Mouse (Mus musculus): ENCODE measurements around the gene Lgr6.

Gene Lgr6

DNA sequence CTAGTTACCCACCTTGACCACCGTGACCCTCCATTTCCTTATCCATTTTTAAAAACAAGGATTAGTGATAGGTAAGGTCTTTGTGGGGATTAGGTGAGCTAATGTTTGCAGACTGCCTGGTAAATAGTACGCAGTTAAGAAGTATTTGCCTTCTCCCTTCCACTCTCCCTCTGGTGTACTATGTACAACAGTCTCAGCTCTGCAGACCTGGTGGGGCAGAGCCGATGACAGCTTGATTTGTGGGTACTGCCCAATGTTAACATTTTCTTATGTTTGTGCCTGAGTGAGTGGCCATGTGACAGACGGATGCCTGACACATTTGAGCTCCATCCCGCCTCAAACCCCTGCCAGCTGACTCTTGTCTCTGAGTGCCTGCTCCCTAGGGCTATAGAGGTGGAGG is 28.6 kb downstream of the Lgr6 start:
- no peak for DNase-seq (ENCODE audit: low spot score)

DNA sequence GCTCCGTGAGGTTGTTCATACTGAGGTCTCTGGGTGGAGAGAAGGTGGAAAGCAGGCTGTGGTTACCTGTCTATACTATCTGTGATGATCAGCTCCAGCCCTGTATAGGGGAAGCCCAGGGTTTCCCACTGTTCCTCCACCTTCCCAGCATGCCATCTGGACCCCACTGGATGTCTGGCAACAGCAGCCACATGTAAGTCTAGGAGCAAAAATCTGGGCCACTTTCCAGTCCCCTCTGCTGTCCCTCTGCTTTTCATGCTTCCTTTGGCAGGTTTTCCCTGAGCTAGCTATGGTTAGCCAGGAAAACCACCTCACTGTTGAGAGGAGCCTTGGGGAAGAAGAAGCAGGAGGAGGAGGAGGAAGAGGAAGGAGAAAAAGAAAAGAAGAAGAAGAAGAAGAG is 29.8 kb downstream of the Lgr6 start:
- no peak for DNase-seq (ENCODE audit: low spot score)

- no peak for DNase-seq (ENCODE audit: low spot score)
Observed at GRCm38 (mm10) chr1:135072643-135073042, 32.4 kb downstream of the Lgr6 start.

DNA sequence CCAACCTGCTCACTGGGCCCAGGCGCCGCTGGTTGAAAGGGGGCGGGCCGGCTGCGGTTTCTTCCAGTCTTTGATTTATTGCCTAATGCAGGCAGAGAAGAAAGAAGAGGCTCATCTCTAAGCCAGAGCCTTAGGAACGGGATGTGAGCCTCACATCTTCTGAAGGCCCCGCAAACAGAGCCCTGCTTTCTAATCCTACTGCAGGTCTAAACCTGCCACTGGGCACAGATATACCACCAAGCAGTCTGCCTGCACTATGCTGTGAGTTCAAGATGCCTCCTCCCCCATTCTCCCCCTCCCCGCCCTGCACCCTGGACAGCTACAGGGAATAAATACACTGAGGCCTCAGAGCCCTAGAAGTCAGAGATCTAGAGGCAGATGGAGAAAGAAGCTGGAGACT is 35.2 kb downstream of the Lgr6 start:
- no peak for DNase-seq (ENCODE audit: low spot score)

- no peak for DNase-seq (ENCODE audit: low spot score)
Observed at GRCm38 (mm10) chr1:135064525-135064924, 40.6 kb downstream of the Lgr6 start.

GRCm38 (mm10) chr1:135062936-135063335 is 42.1 kb downstream of the Lgr6 start:
- DNase-seq (ENCODE audit: low spot score): no peak

- DNase-seq (ENCODE audit: low spot score): no peak
Observed at GRCm38 (mm10) chr1:135061300-135061699, 43.8 kb downstream of the Lgr6 start.

- no peak for DNase-seq (ENCODE audit: low spot score)
Observed at GRCm38 (mm10) chr1:135060174-135060573, 44.9 kb downstream of the Lgr6 start.

DNA sequence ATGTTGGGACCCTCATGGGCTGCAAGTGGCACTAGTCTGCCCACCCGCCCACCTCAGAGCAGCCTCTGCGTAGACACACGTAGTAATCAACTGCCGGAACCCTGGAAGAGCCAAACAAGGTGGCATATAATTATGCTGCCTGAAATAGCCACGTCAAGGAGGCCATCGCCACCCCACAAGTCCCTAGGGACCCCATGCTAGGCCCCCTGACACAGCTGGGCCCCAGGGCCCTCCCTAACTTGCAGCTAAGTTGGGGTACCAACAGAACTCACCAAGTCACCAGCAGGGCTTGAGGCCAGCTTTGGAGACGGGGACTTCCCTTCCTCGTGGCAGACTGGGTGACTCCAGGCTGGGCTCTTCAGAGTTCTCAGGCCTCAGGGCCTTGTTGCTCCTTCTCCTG is 48.2 kb downstream of the Lgr6 start:
- DNase-seq (ENCODE audit: low spot score): no peak

GRCm38 (mm10) chr1:135054121-135054520 is 51.0 kb downstream of the Lgr6 start:
- no peak for DNase-seq (ENCODE audit: low spot score)

- no peak for DNase-seq (ENCODE audit: low spot score)
Observed at GRCm38 (mm10) chr1:135044439-135044838, 60.6 kb downstream of the Lgr6 start.

DNA sequence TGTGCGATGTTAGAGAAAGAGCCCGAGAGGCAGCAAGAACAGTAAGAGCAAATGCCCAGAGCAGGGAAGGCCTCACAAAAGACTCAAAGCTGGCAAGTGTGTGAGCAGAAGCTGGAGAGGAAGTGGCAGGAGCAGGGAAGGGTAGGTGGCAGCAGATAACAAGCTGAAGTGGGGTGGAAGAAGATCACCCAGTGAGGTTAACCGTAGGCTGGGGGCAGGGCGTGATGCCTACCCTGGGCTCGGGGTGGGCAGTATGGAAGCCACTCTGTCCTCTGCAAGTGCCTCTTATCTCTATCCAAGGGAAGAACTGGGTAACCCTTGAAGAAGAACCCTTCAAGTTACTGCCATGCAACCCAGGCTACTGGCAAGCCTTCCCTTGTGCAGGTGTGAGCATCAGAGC is 68.8 kb downstream of the Lgr6 start:
- no peak for DNase-seq (ENCODE audit: low spot score)

DNA sequence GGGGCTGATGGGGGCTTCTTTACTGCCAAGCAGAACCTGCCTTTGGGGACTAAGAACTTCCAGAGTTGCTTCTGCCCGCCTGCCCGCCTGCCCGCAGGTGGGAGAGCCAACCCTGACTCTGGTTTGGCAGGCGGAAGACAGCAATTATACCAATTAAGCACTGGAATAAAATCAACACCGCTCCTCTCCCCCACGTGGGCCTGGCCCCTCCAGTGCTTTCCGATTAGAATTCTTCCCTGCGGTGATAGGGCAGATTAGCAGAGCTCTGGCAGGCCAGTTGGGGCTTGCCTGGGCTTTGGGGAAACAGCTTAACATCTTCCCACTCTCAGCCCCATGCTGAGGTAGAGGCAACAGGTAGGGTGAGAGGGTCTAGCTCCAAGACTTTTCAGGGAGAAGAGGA is 72.4 kb downstream of the Lgr6 start:
- DNase-seq (ENCODE audit: low spot score): no peak

DNA sequence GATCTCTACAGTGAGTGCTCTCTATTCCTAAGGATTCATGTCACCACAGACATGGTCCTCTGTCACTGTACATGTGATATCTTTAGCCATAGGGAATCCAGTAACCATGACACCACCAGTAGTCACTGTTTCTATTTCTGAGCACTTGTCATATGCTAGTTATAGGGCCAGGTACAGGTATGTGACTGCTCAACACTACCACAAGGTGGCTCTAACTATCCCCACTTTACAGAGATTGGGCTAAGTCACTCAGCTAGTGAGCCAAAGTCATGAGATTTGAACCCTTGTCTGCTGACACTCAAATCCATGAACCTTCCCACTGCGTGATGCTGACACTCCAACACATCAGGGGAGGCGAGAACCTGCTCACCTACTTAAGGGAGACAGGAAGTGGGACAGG is 75.0 kb downstream of the Lgr6 start:
- no peak for DNase-seq (ENCODE audit: low spot score)

DNA sequence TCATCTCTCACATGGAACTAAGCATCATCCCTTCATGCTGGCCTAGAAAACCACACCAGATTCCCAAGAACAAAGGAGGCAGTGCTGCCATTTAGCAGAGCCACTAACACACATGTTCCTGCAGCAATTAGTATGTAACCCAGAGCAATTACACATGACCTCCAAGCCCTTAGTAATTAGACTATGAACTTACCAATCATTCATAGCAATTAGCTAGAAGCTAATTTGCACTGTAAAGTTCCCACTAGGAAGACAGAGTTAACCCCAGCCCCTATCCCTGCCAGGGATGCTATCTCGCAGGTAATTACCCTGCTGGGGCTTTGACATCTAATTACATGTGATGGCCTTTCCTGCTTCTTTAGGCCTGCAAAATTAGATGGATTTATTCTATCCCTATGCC is 78.8 kb downstream of the Lgr6 start:
- no peak for DNase-seq (ENCODE audit: low spot score)

DNA sequence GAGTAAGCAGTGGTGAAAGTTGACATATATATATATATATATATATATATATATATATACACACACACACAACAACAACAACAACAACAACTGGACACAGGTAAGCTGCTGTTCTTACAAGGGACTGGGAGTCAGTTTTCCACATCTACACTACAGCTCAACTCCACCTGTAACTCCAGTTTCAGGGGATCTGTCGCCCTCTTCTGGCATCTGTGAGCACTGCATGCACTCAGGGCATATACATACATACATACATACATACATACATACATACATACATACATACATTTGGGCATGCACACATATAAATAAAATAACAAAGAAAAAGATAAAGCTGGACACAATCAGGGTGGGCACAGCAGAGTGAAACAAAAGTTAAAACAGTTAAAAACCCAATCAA is 81.5 kb downstream of the Lgr6 start:
- DNase-seq (ENCODE audit: low spot score): no peak

GRCm38 (mm10) chr1:135021936-135022335 is 83.1 kb downstream of the Lgr6 start:
- DNase-seq (ENCODE audit: low spot score): no peak

GRCm38 (mm10) chr1:135020970-135021369 is 84.1 kb downstream of the Lgr6 start:
- no peak for DNase-seq (ENCODE audit: low spot score)

GRCm38 (mm10) chr1:135020281-135020940 is 84.7 kb downstream of the Lgr6 start:
- DNase-seq (ENCODE audit: low spot score): no peak

GRCm38 (mm10) chr1:135019775-135020167 is 85.3 kb downstream of the Lgr6 start:
- DNase-seq (ENCODE audit: low spot score): no peak

DNA sequence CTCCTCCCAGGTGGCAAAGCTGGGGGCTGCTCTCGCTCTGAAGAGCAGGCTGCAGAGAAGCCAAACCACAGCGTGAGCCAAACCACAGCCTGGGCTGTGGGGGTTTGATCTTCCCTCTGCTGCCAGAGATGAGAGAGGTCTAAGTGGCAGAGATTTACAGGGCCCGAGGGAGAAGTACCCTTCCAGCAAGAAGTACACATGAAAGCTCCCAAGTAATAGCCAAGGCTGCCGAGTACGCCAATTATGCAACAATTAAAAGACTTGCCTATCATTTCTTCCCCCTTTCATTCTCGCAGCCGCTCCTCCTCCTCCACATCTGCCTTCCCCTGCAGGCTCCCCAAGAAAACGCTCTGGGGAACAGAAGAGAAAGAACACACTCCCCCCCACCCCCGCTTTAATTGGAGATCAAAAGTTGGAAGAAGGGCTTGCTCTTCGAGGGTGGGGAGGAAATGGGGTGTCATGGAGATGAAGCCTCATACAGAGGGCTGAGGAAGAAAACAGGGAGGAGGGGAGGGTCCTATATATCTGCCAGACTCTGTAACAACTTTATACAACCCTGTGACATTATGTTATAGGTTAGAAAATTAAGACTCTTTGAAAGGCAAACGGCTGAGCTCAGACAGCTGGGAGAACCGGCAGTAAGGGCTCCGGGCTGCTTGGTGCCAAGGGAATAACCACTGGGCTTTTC is 85.8 kb downstream of the Lgr6 start:
- DNase-seq (ENCODE audit: low spot score): no peak

DNA sequence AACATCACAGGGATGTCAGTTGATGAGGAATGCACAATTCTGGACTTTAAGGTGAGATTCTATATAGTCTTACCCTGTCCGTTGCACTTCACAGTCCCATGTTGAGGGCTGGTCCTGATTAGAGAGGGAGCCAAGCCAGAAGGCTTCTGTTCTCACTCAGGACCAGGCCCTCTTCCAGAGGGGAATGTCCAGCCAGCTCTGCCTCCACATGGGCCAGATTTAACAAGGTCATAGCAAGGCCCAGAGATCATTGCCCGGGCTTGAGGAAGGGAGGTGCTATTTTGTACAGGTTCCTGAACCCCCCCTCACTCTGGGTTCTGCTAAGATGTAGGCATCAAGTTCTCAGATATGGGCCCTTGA is 87.4 kb downstream of the Lgr6 start:
- DNase-seq (ENCODE audit: low spot score): no peak

- no peak for DNase-seq (ENCODE audit: low spot score)
Observed at GRCm38 (mm10) chr1:135016907-135017655, 88.0 kb downstream of the Lgr6 start.
